Mouse (Mus musculus): Measurements from ENCODE around the gene C2cd4b.

The C2cd4b gene

GRCm38 (mm10) chr9:67759163-67759955 is at the start of gene C2cd4b:
C2cd4b (plus strand) TSS chr9:67759437.
- peak; percentile 32 for DNase-seq (ENCODE audit: low spot score)

DNA sequence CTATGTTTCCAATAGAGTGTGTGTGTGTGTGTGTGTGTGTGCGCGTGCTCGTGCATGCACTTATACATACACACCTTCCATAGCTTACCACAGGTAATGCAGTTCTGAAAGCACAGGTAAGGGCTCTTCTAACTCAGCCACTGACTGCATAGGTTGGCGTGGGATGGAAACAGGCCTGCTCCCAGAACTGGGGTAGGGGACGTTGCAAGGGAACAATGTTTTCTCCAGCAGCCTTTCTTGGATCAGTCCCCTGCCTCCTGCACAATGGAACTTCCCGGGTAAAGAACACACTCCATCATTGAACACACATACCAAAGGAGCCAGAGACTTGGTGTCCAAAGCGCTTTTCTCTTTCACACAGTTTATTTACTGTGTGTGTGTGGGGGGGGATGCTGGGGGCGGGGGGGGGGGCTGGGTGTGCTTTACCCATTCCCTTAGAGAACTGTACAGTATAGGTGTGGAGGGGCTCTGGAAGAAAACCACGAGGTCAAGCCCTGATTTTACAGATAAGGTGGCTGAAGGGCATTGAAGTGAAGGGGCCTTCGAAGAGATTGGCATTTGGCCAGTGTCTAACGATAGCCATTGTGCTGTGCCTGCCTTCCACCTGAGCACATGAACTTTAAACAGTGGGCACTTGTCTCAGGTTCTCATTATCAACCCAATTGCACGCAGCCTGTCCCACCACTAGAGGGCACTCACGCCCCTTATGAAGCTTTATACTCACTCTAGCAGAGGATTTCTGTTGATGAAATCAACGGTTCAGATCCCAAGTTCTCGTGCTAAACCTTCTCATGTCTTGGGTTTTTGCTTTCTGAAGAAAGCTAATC is 48.0 kb upstream of the C2cd4b start:
- peak; percentile 82 for DNase-seq (ENCODE audit: low spot score)

DNA sequence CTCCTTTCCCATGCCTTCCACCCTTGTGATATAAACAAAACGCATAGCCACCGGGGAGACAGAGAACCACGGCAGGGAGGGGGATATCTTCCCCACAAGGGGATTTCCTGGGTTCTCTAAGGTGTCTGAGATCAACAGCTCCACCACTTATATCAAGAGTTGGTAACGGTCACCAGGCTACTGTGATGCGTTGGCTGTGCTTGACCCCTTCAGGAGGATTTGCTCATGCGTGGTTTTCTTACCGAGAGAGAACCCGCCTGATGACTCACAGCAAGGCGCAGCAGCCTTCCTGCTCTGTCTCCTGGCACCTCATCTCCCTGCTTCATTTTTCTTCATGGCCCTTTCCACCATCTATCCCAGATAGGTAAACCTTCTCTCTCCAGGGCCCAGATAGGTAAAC is 47.1 kb upstream of the C2cd4b start:
- peak; percentile 38 for DNase-seq (ENCODE audit: low spot score)

DNA sequence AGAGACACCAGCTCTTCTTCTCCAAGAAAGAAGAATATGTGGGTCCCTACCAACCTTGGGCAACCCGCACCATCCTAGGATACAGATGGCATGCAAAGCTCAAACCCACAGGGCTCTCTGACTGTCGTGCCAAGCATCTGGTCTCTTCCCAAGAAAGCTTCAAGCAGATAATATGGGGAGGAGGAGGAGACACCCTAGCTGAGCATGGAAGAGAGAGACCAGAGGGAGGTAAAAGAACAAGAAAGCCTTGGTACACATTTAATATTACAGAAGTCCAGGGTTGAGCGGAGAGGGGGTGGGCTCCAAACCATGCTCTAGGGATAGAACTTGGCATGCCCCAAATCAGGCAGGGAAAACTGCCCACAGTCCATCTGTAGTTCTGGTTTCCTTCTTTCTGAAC is 42.2 kb upstream of the C2cd4b start:
- no peak for DNase-seq (ENCODE audit: low spot score)

DNA sequence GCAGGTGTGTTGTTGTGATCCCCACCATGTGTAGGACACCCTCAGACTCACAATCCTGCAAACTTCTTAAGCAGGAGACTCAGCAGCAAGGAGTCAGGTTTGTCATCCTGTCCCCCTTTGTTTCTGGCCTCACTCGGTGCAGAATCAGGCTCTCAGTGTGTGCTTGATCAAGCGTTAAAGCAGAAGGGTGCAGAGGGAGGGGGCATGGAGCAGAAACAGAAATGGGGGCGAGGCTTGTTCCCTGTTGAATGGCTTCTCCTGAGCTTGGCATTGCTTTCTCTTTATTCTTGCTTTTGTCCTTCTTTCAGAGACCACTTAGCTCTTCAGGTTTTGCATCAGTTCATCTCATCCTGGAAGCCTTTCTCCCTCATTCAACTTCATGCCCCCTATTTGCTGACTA is 40.6 kb upstream of the C2cd4b start:
- no peak for DNase-seq (ENCODE audit: low spot score)

DNA sequence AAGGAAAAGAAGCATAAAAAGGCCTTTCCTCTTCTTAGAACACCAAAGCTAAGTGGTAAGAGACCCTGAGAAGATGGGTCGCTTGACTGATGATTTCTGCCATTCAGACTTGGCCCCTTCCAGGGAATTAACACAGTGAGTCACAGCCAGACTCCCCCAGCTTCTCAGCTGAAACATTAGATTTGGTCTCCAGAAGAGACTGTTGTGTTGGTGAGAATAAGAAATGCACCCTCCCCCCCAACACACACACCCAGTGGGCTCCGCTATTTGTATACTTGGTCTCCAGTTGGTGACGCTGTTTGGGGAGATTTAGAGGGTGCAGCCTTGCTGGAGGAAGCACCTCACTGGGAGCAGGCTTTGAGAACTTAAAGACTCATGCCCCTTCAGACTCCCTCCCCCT is 39.1 kb upstream of the C2cd4b start:
- no peak for DNase-seq (ENCODE audit: low spot score)

GRCm38 (mm10) chr9:67722378-67722777 is 36.9 kb upstream of the C2cd4b start:
- DNase-seq (ENCODE audit: low spot score), result no peak

DNA sequence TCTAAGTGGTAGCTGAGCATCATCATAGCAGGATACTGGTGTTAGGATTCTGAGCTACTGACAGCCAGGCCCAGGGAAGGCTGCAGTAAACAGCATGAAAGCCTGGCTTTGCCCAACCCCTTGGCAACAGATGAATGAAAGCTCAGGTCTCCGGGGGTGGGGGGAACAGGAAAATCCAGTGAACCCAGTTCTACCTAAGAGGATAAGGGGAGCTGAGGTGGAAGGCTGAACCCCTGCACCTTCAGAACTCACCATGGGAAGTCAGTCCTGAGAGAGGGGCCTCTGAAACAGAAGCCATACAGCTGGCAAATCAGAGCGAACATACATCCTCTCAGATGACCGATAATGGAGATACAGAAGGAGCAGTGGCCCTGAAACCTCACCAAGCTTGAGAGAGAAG is 34.0 kb upstream of the C2cd4b start:
- no peak for DNase-seq (ENCODE audit: low spot score)

DNA sequence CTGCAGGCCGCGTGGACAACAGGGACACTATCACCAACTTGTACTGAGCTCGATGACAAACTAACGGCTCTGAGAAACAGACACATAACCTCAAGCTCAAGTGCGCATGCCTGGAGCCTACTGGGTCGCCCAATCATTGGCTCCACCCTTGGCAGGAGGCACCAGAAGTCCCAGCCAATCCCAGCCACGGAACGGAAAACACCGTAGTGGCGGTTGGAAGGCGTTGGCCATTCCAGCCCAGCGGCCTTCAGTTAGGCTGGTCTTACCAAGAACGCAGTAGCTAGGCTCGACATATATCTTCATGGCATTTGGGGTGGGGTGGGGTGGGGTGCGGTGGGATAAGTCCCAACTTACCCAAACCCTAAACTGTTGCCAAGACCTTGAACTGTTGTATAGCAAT is 25.5 kb upstream of the C2cd4b start:
- DNase-seq (ENCODE audit: low spot score), result no peak

DNA sequence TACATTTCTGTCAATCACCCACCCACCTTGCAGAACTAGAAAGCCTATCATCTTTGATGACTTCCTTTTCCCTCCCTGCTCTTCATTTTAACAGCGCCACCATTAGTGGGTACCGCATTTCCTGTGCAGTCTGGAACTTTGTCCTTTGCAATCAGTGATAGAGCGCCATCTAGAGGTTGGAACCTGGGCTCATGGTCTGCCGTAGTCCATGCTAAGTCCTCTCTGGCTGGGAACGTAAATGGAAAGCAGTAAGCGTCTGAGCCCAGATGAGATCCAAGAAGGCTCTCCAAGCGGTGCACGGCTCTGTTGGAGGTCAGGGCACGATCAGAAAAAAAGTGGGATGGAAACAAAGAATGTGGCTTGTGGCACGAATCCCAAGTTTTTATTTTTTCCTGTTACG is 23.8 kb upstream of the C2cd4b start:
- peak; percentile 23 for DNase-seq (ENCODE audit: low spot score)

- DNase-seq (ENCODE audit: low spot score), result no peak
Measured at GRCm38 (mm10) chr9:67741256-67741655, 18.0 kb upstream of the C2cd4b start.

DNA sequence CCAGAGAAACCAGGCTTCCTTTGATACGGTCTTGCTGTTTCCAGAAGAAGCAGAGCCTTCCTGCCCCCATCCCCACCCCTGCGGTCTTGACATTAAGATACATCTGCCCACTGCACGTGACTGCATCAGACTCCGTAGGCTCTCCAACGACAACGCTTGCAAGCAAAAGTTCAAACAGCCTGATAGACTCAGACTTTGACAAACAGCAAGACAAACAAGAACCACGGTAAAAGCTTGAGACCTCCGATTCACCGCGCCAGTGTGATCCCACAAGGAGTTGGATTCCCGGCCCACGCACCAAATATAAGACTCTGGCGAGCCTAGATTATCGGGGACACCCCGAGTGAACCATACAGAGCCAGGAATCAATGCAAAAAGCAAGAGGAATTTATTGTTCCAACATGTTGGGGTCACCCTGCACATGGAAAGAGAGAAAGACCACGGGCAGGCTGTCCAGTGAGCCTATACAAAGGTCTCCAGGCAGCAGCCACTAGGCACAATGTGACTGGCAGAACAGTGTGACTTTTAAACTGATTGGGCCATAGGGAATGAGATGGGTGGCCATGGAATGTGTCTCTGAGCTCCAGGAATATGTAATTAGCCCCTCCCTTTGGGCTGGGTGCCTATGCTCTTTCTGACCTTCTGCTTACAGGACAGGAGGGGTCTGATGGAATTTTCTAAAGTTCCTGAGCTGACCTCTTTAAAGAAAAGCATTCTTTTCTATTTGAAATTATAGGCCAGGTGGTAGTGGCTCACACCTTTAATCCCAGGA is 5.6 kb upstream of the C2cd4b start:
- DNase-seq (ENCODE audit: low spot score), result peak; percentile 25

DNA sequence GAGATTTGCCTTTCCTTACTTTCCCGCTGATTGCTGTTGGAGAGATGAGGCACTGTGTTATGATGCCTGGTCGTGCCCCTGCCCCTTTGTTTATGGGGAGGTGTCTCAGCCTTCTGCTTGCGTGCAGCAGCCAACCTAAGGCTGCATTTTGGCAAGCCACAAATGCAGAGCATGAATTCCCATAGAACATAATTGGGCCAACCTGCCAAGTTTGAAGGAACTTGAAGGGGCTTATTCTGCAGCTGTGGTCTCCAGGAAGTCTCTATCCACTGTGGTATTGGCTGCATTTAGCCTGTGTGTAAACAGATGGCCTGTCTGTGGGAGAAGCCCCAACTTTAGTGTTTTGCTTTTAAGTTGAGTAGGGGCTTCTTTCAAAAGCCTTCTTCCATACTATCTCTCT is 4.5 kb upstream of the C2cd4b start:
- DNase-seq (ENCODE audit: low spot score), result no peak

- DNase-seq (ENCODE audit: low spot score), result peak; percentile 78
Measured at GRCm38 (mm10) chr9:67758686-67759085, 551 bp upstream of the C2cd4b start.

DNA sequence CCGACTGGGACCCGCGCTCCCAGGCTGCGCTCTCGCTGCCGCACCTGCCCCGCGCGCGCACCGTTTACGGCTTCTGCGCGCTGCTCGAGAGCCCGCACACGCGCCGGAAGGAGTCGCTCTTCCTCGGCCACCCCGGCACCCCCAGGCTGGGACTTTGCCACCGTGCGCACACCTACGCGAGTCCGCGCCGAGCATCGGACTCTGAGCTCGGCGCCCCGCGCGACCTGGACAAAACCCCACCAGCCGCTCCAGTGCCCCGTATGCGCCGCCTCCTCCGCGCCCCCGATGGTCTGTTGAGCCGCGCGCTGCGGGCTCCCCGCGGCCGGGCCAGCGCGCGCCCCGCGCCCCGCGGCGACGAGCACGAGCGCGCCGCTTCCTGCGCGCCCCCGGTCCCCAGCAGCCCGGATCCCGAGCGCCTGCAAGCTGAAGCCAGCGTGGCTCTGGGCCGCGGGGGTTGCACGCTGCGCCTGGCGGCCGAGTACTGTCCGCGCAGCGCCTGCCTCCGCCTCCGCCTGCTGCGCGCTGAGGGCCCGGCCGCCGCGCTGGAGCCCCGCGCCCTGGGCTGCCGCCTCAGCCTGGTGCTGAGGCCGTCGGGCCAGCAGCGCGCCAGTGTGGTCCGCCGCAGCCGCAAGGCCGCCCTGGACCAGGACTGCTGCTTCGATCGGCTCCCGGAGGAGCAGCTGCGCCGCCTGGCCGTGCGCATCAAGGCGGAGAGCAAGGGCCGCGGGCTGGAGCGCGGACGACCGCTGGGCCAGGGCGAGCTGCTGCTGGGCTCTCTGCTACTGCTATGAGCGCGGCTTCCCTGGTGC is 923 bp downstream of the C2cd4b start:
- peak; percentile 43 for DNase-seq (ENCODE audit: low spot score)

DNA sequence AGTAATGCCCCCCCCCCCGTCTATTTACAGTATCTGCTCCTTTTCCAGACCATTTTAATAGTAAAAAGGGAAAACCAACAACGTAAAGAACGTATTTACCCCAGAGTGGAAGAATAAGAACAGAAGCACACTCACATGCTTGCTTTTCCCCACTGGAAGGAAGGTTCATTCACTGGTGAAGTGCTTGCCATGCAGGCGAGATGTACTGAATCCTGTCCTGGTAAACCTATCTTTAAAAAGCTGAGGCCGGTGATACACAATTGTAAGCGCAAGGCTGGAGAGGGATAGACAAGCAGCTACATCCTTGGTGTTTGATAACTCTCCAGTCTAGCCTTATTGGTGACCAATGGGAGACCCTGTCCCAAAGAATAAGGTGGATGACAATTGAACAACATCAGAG is 1.8 kb downstream of the C2cd4b start:
- no peak for DNase-seq (ENCODE audit: low spot score)

- DNase-seq (ENCODE audit: low spot score), result no peak
Measured at GRCm38 (mm10) chr9:67763326-67763725, 4.1 kb downstream of the C2cd4b start.

DNA sequence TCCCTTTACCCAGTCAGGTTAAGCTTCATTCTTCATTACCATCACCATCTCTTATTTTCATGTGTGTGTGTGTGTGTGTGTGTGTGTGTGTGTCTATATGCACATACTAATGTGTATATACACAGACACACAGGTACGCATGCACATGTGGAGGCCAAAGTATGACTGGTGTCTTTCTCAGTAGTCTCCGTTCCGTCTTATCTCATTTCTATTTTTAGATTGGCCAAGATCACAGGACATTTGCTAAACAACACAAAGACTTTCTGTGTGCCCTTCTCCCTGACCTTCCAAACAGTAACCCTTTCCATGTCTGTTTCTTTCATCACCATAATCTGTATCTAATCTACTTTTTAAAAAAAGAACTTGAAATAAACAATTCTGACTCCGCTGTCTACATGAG is 7.2 kb downstream of the C2cd4b start:
- no peak for DNase-seq (ENCODE audit: low spot score)

DNA sequence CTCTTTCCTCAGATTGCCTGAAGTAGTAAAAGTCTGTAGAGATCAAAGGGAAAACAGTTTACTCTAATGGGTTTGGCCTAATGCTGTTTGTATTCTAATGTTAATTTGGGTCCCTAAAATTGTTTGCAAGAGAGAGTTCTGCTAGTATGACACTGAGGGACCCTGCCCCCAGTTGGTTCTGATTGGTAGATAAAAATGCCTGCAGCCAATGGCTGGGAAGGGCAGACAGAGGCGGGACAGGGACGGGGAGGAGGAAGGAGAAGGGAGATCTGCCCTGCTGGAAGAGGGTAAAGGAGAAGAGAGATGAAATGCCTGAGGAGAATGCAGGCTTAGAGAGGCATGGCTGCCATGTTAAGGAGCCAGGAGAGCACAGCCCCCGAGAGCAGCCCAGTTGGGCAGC is 7.7 kb downstream of the C2cd4b start:
- no peak for DNase-seq (ENCODE audit: low spot score)

DNA sequence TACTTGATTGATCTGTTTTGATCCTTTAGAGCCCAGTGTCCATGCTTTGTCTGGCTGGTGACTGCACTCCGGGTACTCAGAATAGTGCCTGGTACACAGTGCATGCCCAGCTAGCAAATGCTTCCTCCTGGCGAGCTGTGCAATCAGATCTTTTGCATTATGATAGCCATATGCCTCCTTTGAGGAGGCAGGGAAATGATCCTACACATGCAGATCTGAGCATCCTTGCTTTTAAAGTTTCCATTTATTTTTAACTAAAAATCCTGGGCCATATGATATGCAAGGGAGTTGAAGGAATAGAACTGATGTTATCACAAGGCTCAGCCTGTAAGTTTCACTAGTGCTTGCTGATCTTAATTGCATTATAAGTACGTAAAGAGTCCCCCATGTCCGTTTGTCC is 9.6 kb downstream of the C2cd4b start:
- DNase-seq (ENCODE audit: low spot score), result no peak

DNA sequence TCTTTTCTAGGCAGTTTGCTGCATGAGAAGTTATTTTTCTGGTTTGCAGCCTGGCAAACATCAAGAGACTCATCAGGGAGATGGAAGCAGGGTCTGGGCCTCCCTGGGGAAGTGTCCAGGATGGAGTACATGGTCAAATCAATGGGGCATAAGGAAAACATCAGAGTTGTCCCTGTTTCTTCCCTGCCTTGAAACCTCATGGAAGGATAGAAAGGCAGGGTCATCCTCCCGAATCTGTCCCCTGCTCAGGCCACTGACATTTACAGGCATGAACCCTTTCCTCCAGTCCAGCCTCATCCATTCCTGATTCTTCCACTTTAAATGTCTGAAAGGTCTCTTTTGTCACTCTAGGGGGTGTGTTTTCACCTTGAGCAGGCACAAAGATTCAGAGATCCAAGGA is 10.2 kb downstream of the C2cd4b start:
- DNase-seq (ENCODE audit: low spot score), result no peak

DNA sequence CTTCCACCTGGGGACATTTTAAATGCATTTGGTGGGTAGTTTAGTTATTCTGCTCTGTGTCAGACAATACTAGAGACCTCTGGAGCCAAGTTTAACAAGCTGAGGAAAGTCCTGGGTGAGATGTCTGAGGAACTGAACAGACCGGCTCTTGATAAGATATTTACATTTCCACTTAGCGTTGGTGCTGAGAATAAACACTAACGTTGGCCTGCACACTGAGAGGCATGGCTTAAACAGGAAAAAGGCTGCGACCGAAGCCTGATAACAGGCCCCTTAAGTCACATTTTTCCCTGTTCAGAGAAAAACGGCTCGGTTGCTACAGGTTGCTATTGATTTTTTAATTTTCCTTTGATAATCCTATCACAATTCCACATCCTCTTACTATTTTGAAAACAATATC is 12.1 kb downstream of the C2cd4b start:
- no peak for DNase-seq (ENCODE audit: low spot score)
